Mouse (Mus musculus): Measurements from ENCODE around the gene Trim59.

Trim59 gene

DNA sequence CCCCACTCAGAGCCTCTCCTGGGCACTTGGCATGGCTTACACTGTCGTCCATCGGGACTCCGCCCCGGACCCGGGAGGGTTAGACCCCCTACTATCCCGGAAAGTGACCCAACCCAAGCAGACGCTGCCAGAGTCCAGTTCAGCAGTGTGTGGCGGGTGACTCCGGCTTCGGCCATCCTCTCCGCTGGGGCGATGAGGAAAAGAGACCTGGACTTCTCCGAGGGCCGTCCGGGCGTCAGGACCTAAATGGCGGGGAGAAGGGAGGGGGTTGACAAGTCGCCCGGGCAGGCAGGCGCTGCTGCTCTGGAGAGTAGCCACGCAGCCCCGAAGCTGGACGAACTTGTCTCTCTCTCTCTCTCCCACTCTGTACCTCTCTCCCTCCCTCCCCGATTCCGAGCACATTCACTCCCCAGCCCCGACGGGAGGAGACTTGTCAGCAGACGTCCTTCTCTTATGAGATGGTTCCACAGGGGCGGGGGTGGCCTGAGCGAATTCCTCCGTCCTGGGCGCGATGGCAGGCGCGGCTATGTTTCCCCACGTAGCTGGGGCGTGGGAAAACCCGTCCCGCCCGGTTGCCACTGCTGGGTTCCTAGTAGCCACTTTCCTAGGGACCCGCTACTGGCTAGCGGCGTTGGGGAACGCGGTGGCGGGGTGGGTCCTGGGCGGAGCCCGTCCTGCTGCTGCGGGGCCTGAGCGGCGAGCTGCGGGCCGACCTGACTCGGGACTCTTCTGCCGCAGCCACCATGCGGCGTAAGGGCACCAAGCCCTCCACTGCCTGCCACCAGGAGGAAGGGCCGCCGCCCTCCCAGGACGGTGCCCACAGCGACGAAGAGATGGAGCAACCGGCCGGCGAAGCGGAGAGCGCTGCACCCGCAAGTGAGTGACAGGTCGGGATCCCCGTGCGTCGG lies 39.0 kb downstream of the Trim59 start:
- peak; percentile 20 for DNase-seq (ENCODE audit: low read depth, low spot score)

- peak; percentile 87 for DNase-seq (ENCODE audit: low read depth, low spot score)
These were observed 39.9 kb downstream of the Trim59 start, which contains the start of the genes Ift80 and Smc4 for GRCm38 (mm10) chr3:69004437-69005337. TSS of gene Ift80 (minus strand) at chr3:69004570. TSS of gene Smc4 (plus strand) at chr3:69004738.

DNA sequence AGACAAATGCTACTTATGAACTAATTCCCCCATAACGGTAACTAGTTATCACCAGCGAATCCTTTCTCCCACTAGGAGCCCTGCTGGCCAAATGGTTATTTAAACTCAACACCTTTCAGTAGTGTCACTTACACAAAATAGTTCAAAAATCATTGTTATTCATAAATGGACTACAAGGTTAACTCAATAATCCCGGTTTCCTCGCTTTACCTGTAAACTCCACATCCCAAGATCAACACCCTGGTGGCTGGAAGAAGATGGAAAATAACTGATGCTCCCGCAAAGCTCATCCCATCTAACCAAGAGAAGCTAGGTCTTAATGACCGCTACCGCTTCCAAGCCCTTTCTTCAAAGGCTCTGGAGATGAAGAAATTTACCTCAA lies 40.5 kb downstream of the Trim59 start:
- no peak for DNase-seq (ENCODE audit: low read depth, low spot score)

DNA sequence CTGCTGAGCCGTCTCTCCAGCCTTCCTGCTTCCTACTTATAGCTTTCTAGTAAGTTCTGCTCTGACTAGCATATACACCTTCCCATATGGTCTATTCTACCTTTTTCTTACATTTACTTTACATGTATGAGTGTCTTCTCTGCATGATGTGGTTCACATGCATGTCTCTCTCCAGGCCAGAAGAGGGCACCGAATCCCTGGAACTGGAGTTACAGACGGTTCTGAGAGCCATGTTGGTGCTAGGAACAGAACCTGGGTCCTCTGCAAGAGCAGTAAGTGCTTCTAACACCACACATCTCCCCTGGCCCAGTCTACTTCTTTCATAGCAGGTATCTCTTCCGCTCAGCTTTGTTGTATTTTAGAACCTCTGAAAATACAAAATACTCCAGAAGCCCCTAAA lies 41.8 kb downstream of the Trim59 start:
- no peak for DNase-seq (ENCODE audit: low read depth, low spot score)

GRCm38 (mm10) chr3:68986550-68986949 lies 58.0 kb downstream of the Trim59 start:
- no peak for DNase-seq (ENCODE audit: low read depth, low spot score)
